Mouse (Mus musculus) hindbrain, embryonic 11.5 days (tissue): ENCODE data around the gene Copz1. TPM values are rescaled to one million over a fixed set of nuclear protein-coding genes. Genes with fewer than 3 reads are reported as not detected.
A peak's percentile ranks its signal among the peaks of the same experiment; 100 is the strongest.

ENCODE experiments used
- ATAC-seq: fragments of 200-750 bp; cut with Nextera tagmentation; 2 replicates; pipeline ENCODE4 v1.8.0; 2017; ENCODE audit warnings: mild to moderate bottlenecking, moderate TSS enrichment, moderate library complexity; ENCODE audit not compliant: low FRiP score
- DNase-seq: peaks from one replicate; pipeline ENCODE4 v3.0.0-alpha.2; 2015; ENCODE audit warnings: low spot score
- H3K27ac ChIP-seq: fragments of 300-500 bp; sonication (generic); 2 replicates; pipeline ENCODE4 v1.5.1; 2014; ENCODE audit warnings: mild to moderate bottlenecking, low read depth, low read length
- H3K27me3 ChIP-seq: fragments of 300-500 bp; sonication (generic); 2 replicates; pipeline ENCODE4 v1.6.1; 2014; ENCODE audit warnings: mild to moderate bottlenecking, low read length, moderate library complexity, mixed read lengths; ENCODE audit not compliant: control insufficient read depth, insufficient read depth
- H3K36me3 ChIP-seq: fragments of 300-500 bp; sonication (generic); 2 replicates; pipeline ENCODE4 v1.6.1; 2014; ENCODE audit warnings: mild to moderate bottlenecking, low read length, moderate library complexity, mixed read lengths; ENCODE audit not compliant: control insufficient read depth, insufficient read depth
- H3K4me1 ChIP-seq: fragments of 300-500 bp; sonication (generic); replicated peaks from 2 replicates; pipeline ENCODE4 v1.6.1; 2014; ENCODE audit warnings: low read length, mixed read lengths; ENCODE audit not compliant: control insufficient read depth, insufficient read depth
- H3K4me2 ChIP-seq: fragments of 300-500 bp; sonication (generic); replicated peaks from 2 replicates; pipeline ENCODE4 v1.6.1; 2014; ENCODE audit warnings: mild to moderate bottlenecking, low read depth, low read length
- H3K4me3 ChIP-seq: fragments of 300-500 bp; sonication (generic); 2 replicates; pipeline ENCODE4 v1.5.1; 2014; ENCODE audit warnings: low read depth, low read length
- H3K9ac ChIP-seq: fragments of 300-500 bp; sonication (generic); 2 replicates; pipeline ENCODE4 v1.6.1; 2014; ENCODE audit warnings: low read depth, low read length
- H3K9me3 ChIP-seq: fragments of 300-500 bp; sonication (generic); 2 replicates; pipeline ENCODE4 v1.6.1; 2016; ENCODE audit warnings: low read length; ENCODE audit not compliant: control insufficient read depth
- WGBS: fragments of 180-500 bp; shearing (Covaris S2); extraction: QIAGEN DNeasy Blood & Tissue Kit; methylation state at CpG from one replicate; pipeline ENCODE4 v1.1.7; 2014; 5-methylcytosine and 5-hydroxymethylcytosine counted together
- polyA plus RNA-seq: library from polyadenylated mRNA; unstranded; fragments of >200 nt; fragmentation: Nextera tagmentation; extraction: Ambion mirVana; gene quantifications from 2 replicates; pipeline ENCODE4 v1.2.1, GENCODE M21; 2014

The Copz1 gene
- polyA plus RNA-seq, 1 experiment from 2014 or later: 310 TPM

GRCm38 (mm10) chr15:103315011-103315502 is 42.5 kb downstream of the Copz1 start:
- 1% methylated on average over 18 of the region's 18 CpGs for WGBS
- H3K4me3 ChIP-seq: peak overlapping the region; percentile 23
- no peaks in the 10 kb centered on the region for H3K9me3 ChIP-seq
- peak; percentile 88 for ATAC-seq
- H3K36me3 ChIP-seq: no peaks in the 10 kb centered on the region
- peak; percentile 93 for DNase-seq
- peak overlapping the region; percentile 48 for H3K9ac ChIP-seq
- no peaks in the 10 kb centered on the region for H3K27me3 ChIP-seq
- H3K4me2 ChIP-seq: peak overlapping the region; percentile 50
- H3K4me1 ChIP-seq: peaks cover 11% of the 10 kb centered on the region
- peak overlapping the region; percentile 65; the same call in 1 of the 2 replicates for H3K27ac ChIP-seq

GRCm38 (mm10) chr15:103315979-103316776 is 43.7 kb downstream of the Copz1 start:
- no peaks in the 10 kb centered on the region for H3K27me3 ChIP-seq
- H3K4me1 ChIP-seq: peaks cover 11% of the 10 kb centered on the region
- no peak overlapping the region for H3K27ac ChIP-seq
- H3K9me3 ChIP-seq: no peaks in the 10 kb centered on the region
- H3K4me3 ChIP-seq: no peak overlapping the region
- DNase-seq (no peak), ATAC-seq (no peak)
- no peak overlapping the region for H3K4me2 ChIP-seq
- H3K9ac ChIP-seq: no peak overlapping the region
- no peaks in the 10 kb centered on the region for H3K36me3 ChIP-seq
- WGBS: 87% methylated on average over 10 of the region's 10 CpGs

- H3K36me3 ChIP-seq: no peaks in the 10 kb centered on the region
- H3K27ac ChIP-seq: no peak overlapping the region
- H3K9ac ChIP-seq: no peak overlapping the region
- H3K4me1 ChIP-seq: peaks cover 14% of the 10 kb centered on the region
- no peaks in the 10 kb centered on the region for H3K9me3 ChIP-seq
- ATAC-seq (no peak), DNase-seq (no peak)
- no peak overlapping the region for H3K4me2 ChIP-seq
- H3K4me3 ChIP-seq: no peak overlapping the region
- no peaks in the 10 kb centered on the region for H3K27me3 ChIP-seq
Observed at GRCm38 (mm10) chr15:103317120-103317519, 44.6 kb downstream of the Copz1 start.

DNA sequence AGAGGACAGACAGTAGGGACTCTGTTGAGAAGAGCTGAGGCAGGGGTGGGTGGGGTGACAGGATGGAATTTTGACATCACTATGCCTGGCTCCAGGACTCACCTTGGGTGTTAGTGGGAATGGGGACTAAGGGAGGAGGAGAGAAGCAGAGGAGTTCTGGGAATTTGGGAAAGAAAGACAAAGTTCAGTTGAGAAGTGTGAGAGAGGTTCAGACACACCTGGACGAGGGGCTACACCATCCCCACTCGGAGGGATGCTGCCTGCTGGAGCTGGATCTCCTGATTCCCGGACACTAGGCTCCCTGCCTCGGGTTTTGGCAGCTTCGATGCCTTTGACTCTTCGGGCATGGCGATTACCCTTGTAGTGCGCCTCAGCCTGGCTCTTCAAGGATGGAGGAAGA is 45.2 kb downstream of the Copz1 start:
- WGBS: 85% methylated on average over 8 of the region's 8 CpGs
- no peaks in the 10 kb centered on the region for H3K27me3 ChIP-seq
- no peak for DNase-seq
- no peaks in the 10 kb centered on the region for H3K36me3 ChIP-seq
- 0 out of 2 replicates have a peak overlapping the region, but pooled peaks have one; percentile 10 for H3K27ac ChIP-seq
- no peaks in the 10 kb centered on the region for H3K9me3 ChIP-seq
- H3K4me3 ChIP-seq: no peak overlapping the region
- H3K4me1 ChIP-seq: peaks cover 16% of the 10 kb centered on the region
- H3K4me2 ChIP-seq: no peak overlapping the region
- H3K9ac ChIP-seq: no peak overlapping the region
- no peak for ATAC-seq

DNA sequence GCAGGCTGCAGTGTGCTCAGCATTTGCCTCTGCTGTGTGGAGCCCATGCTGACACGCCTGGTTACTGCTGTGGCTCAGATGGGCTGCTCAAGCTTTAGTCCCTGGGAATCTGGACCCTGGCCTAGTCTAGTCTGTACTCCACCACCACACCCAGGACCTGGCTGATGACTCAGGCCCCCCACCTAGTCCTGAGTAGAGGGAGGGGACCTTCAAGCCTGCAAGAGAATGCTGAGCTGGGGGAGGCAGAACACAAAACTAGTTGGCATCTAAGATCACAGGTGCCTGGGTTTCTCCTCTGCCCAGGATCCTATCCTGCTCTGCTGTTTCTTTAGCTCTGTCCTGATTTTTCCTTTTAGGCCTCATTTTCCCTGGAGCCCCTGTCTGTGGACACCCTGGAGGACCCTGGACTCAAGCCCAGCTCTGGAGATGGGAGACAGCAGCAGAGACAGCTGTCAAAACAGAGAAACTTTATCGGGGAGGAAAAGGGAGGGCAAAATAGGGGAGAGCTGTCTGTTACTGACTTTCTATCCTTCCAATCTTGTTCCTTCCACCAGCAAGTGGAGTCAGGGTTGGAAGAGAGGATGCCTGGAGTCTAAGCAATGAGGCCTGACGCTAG is 45.8 kb downstream of the Copz1 start:
- Histone ChIP-seq H3K27ac (0 out of 2 replicates have a peak overlapping the region, but pooled peaks have one; percentile 10), H3K4me1 (peaks cover 17% of the 10 kb centered on the region), H3K4me2 (no peak overlapping the region), H3K27me3 (no peaks in the 10 kb centered on the region), H3K9me3 (no peaks in the 10 kb centered on the region), H3K4me3 (no peak overlapping the region), H3K36me3 (no peaks in the 10 kb centered on the region), H3K9ac (no peak overlapping the region)
- DNase-seq (no peak), ATAC-seq (no peak)
- 56% methylated on average over 3 of the region's 3 CpGs for WGBS

GRCm38 (mm10) chr15:103321076-103321475 is 48.6 kb downstream of the Copz1 start:
- H3K4me2 ChIP-seq: no peak overlapping the region
- 71% methylated on average over 1 of the region's 1 CpGs for WGBS
- no peaks in the 10 kb centered on the region for H3K27me3 ChIP-seq
- no peaks in the 10 kb centered on the region for H3K9me3 ChIP-seq
- peaks cover 6% of the 10 kb centered on the region; the same call in 1 of the 2 replicates for H3K4me1 ChIP-seq
- DNase-seq (no peak), ATAC-seq (no peak)
- no peaks in the 10 kb centered on the region for H3K36me3 ChIP-seq
- no peak overlapping the region for H3K27ac ChIP-seq
- H3K4me3 ChIP-seq: no peak overlapping the region
- H3K9ac ChIP-seq: 0 out of 2 replicates have a peak overlapping the region, but pooled peaks have one; percentile 12

DNA sequence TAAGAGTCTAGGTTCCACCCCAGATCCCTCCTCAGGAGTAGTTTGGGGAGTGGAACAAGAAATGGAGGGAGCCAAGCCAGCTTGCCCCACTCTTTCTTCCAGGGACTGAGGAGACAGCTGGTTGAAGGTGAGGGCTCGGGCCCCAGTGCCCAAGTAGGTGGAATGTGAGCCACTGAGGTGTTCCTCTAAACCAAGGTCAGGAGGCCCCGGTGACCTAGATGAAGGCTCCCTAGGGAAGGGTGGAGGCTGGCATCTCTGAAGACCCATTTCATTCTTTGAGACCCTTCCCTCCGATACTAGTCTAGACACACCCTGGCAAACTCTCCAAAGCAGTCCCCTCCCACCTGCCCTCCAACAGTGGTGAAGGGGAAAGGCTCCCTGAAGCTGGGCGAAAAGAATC is 49.9 kb downstream of the Copz1 start:
- Histone ChIP-seq H3K27ac (peak overlapping the region; percentile 78; the same call in 1 of the 2 replicates), H3K9me3 (no peaks in the 10 kb centered on the region), H3K36me3 (no peaks in the 10 kb centered on the region), H3K9ac (peak overlapping the region; percentile 62; the same call in 1 of the 2 replicates), H3K4me2 (peak overlapping the region; percentile 73), H3K4me3 (peak overlapping the region; percentile 68), H3K27me3 (no peaks in the 10 kb centered on the region), H3K4me1 (peaks cover 6% of the 10 kb centered on the region; the same call in 1 of the 2 replicates)
- DNase-seq (no peak), ATAC-seq (no peak)
- WGBS: 47% methylated on average over 4 of the region's 4 CpGs

GRCm38 (mm10) chr15:103323070-103323454 is 50.5 kb downstream of the Copz1 start:
- Histone ChIP-seq H3K27ac (peak overlapping the region; percentile 78), H3K9ac (peak overlapping the region; percentile 62), H3K36me3 (no peaks in the 10 kb centered on the region), H3K4me1 (peaks cover 6% of the 10 kb centered on the region; the same call in 1 of the 2 replicates), H3K27me3 (no peaks in the 10 kb centered on the region), H3K4me2 (peak overlapping the region; percentile 73), H3K9me3 (no peaks in the 10 kb centered on the region), H3K4me3 (peak overlapping the region; percentile 68)
- 0% methylated on average over 15 of the region's 26 CpGs for WGBS
- DNase-seq (no peak), ATAC-seq (peak; percentile 80)
